Mouse (Mus musculus) cerebellum, adult 2 months (tissue): Measurements from ENCODE around the gene Asb14. TPM values are rescaled to one million over a fixed set of nuclear protein-coding genes. Genes with fewer than 3 reads are reported as not detected.
"Not testable (repeated sequence)": the region's sequence is repeated elsewhere in the genome, so short reads cannot be mapped to it uniquely, and the experiment has no call there.

Source experiments
- DNase-seq, 2 experiments: peaks; one replicate each; pipeline ENCODE4 v3.0.0; 2021
- H3K27ac ChIP-seq: fragments of 200-500 bp; 2 replicates; pipeline ENCODE4 v1.5.1; 2012; ENCODE audit warnings: low read length, control low read depth, inconsistent platforms; ENCODE audit not compliant: insufficient read depth
- H3K27me3 ChIP-seq: fragments of 200-500 bp; 2 replicates; pipeline ENCODE4 v1.6.1; 2012; ENCODE audit warnings: inconsistent platforms, mild to moderate bottlenecking, low read length, moderate library complexity; ENCODE audit not compliant: control insufficient read depth, insufficient read depth
- H3K4me1 ChIP-seq: fragments of 200-500 bp; 2 replicates; pipeline ENCODE4 v1.6.1; 2011; ENCODE audit warnings: low read length; ENCODE audit not compliant: control insufficient read depth, insufficient read depth
- H3K4me3 ChIP-seq: fragments of 200-500 bp; replicated peaks from 2 replicates; pipeline ENCODE3; 2011; ENCODE audit warnings: mild to moderate bottlenecking, low read depth, low read length, control low read depth; ENCODE audit not compliant: insufficient read depth
- CTCF ChIP-seq: fragments of 200-500 bp; IDR thresholded peaks from 2 replicates; pipeline ENCODE4 v1.5.1; 2011; ENCODE audit warnings: low read depth, mild to moderate bottlenecking, control low read depth, low read length, moderate library complexity, borderline replicate concordance; ENCODE audit not compliant: insufficient read depth
- POLR2A ChIP-seq: fragments of 200-500 bp; IDR thresholded peaks from 2 replicates; pipeline ENCODE4 v1.6.1; 2011; ENCODE audit warnings: low read length, control low read depth, borderline replicate concordance; ENCODE audit not compliant: insufficient read depth
- WGBS: fragments of 180-500 bp; shearing (Covaris S2); methylation state at CpG from one replicate; pipeline ENCODE4 v1.1.7; 2018; 5-methylcytosine and 5-hydroxymethylcytosine counted together
- polyA plus RNA-seq: library from polyadenylated mRNA; depleted of rRNA; stranded (reverse); fragments of >200 nt; gene quantifications from 2 replicates; pipeline ENCODE4 v1.2.3, GENCODE M21; 2012; rRNA removed

The Asb14 gene
- polyA plus RNA-seq, 1 experiment, result 0.13 TPM

DNA sequence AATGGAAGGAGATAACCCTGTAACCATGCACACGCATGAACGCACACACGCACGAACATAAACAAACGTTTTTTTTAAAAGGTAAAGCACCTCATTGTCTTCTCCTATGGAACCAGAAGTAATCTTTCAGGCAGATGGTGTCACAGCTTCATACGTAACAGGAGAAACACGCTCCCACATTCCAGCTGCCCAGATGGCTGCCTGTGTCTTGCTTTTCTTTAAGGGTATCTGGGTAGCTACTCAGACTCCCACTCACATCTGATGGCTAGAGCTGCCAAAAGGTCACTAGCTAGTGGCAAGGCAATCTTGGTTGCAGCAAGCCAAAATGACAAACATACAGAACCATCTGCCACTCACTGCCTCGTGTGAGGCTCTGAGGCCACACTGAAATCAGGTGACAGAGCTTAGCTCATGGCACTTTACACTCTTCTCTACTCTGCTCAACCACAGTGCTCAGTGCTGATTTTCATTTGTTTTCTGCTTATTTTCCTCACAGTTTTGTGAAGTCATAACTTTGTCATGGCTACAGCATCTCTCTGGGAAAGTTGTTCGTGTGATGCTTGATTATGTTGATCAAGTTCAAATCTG, 19.4 kb downstream of the Asb14 start:
- no peak overlapping the region for H3K27ac ChIP-seq
- H3K27me3 ChIP-seq, result no peaks in the 10 kb centered on the region
- WGBS, result 49% methylated on average over 9 of the region's 9 CpGs
- DNase-seq, result no peak
- peaks cover 3% of the 10 kb centered on the region; the same call in 1 of the 2 replicates for H3K4me1 ChIP-seq
- TF ChIP-seq CTCF (no peak), POLR2A (no peak)
- H3K4me3 ChIP-seq, result no peak overlapping the region

DNA sequence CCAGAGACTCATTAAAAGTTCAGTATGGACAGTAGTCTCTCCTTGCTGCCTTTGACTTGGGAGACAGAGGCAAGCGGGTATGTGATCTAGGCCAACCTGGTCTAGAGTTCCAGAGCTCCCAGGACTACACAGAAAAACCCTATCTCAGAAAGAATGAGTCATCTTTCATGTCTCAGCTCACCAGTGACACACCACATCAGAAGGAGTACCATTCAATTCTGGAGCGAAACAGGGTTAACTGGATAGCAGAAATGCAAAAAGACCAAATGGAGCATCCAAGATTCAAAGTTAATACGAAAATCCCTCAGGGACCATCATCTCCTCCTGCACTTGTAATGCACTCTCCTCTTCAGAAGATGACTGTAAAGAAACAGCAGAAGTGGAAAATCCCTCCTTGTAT, 25.0 kb downstream of the Asb14 start:
- Histone ChIP-seq H3K27ac (no peak overlapping the region), H3K27me3 (no peaks in the 10 kb centered on the region), H3K4me3 (no peak overlapping the region), H3K4me1 (no peaks in the 10 kb centered on the region)
- no peak for TF ChIP-seq CTCF
- TF ChIP-seq POLR2A, result no peak
- DNase-seq, result no peak
- 95% methylated on average over 3 of the region's 3 CpGs for WGBS

DNA sequence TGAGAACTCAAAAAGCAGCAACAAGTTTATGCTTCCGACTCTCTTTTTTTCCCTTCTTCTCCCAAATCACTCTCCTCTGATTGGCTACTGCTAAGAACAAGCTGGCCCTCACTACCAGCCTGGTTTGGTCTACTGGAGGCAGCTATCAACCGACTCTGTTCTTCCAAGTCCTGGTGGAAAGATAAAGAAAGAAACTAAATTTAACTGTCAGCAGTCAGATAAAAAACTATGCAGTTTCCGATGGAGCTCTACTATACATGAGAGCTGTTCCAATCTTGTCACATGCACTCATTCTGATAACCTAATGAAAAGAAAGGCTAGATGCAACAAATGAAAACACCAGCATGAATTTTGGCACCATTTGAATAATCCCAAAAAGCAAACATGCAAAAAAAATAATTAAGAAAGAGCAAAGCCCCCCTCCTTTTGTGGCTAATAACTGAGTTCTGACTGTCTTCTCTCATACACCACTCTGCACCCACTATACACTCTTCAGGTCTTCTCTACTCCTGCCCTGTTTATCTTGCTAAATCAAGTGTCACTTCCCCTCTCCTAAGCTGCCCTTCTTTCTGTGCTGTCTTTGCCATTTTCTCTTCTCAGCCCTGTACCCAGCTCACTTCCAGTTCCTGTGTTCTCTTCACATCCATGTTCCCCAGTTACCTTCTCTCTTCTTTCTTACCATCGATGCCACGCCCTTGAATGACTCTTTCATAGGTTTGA, 29.5 kb downstream of the Asb14 start:
- DNase-seq, result no peak
- no peak overlapping the region for H3K27ac ChIP-seq
- H3K27me3 ChIP-seq, result no peaks in the 10 kb centered on the region
- no peak overlapping the region for H3K4me3 ChIP-seq
- WGBS, result 86% methylated on average over 5 of the region's 5 CpGs
- TF ChIP-seq CTCF, result no peak
- no peak for TF ChIP-seq POLR2A
- H3K4me1 ChIP-seq, result no peaks in the 10 kb centered on the region

DNA sequence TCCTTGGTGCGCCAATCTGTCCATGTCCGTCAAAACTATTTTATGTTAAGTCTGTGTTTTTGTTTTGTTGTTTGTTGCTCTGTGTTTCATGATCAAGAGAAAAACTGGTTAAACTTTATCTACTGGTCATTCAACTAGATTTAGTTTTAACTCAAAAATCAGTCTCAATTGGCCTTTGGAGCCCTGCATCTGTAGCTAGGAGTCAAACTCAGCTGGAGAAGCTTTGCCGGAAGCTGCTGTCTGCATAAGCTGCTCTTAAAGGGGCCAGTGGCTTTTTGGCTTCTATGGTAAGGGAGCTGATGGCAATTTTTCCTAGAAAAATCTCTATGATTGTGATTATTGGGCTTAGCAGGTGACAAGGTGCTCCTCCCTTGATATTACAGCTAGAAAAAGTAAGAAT, 40.5 kb downstream of the Asb14 start:
- H3K27me3 ChIP-seq, result no peaks in the 10 kb centered on the region
- no peak overlapping the region for H3K27ac ChIP-seq
- TF ChIP-seq POLR2A (no peak), CTCF (no peak)
- no peak for DNase-seq
- H3K4me3 ChIP-seq, result no peak overlapping the region
- no peaks in the 10 kb centered on the region for H3K4me1 ChIP-seq
- WGBS, result 87% methylated on average over 3 of the region's 3 CpGs

DNA sequence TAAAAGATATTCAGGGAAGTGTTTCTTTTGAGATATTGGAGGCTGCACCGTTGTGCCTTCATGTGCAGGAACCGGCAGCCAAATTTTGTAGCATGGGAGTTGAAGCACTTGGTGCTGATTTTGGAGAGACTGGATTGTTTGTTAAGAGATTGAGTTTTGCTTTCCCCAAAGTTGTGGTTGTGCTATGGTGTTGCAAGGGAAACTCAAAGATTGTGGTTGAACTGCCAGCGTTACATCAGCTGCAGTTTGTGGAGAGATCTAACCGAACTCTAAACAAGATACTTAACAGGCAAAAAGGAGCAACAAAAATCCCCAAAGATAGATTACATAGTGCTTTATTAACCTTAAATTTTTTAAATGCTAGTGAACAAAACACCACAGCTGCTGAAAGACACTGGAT, 41.2 kb downstream of the Asb14 start:
- 94% methylated on average over 4 of the region's 4 CpGs for WGBS
- no peak overlapping the region for H3K4me3 ChIP-seq
- H3K27me3 ChIP-seq, result no peaks in the 10 kb centered on the region
- H3K27ac ChIP-seq, result no peak overlapping the region
- DNase-seq, result no peak
- no peak for TF ChIP-seq POLR2A
- TF ChIP-seq CTCF, result no peak
- no peaks in the 10 kb centered on the region for H3K4me1 ChIP-seq

DNA sequence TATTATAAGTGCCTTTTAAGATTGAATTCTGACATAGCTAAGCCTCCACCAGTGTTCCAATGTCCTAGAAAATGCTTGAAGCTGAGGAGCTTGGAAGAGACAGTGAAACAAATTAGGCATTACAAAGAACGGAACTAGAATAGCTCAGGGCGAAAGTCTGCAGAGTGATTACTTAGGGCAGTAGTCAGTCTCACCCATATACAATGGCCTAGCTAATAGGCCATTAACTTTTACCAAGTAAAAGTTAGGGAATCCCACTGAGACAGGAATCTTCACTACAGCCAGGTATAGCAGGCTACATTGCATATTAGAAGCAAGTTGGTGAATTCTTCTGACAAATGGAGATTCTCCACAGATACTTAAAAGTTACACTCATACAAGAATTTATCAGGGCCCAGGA, 61.8 kb downstream of the Asb14 start:
- DNase-seq, result not testable (repeated sequence)

DNA sequence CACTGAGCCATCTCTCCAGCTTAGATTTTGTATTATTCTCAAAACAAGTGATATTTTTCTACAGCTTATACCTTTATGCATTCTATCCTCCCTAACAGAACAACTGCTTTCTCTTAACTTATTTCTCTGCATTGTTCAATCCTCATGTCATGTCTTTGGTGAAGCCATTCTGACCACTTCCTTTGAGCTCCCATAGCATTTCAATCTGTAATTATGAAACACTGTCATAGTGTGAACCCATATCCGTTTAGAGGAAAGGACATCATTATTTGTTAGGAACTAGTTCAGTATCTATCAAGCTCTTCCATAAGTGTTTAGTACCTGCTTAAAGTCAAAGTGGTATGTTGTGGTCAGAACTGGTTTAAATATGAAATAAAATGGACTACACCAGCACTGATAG, 66.2 kb downstream of the Asb14 start:
- H3K27me3 ChIP-seq, result no peaks in the 10 kb centered on the region
- H3K4me3 ChIP-seq, result no peak overlapping the region
- H3K27ac ChIP-seq, result no peak overlapping the region
- 0 out of 2 replicates have a peak, but pooled peaks cover 2% of the 10 kb centered on the region for H3K4me1 ChIP-seq
- 82% methylated on average over 1 of the region's 1 CpGs for WGBS
- TF ChIP-seq POLR2A (no peak), CTCF (no peak)
- DNase-seq, result no peak

More for the DNA sequence above, 61.8 kb downstream of the Asb14 start:
- not testable (repeated sequence) for H3K4me1 ChIP-seq, H3K27me3 ChIP-seq, H3K27ac ChIP-seq, H3K4me3 ChIP-seq
- WGBS, result 60% methylated on average over 2 of the region's 2 CpGs

Other genes starting within 250 kb of the Asb14 start
- gene Pde12, start 224.7 kb upstream of the Asb14 start, polyA plus RNA-seq, result 5.3 and 5.4 TPM in 2 replicates
- gene Dnah12, start 201.3 kb upstream of the Asb14 start, polyA plus RNA-seq, result 0.08 and 0.16 TPM in 2 replicates
- gene Appl1, start 76.7 kb downstream of the Asb14 start, polyA plus RNA-seq, result 28.4 and 31.3 TPM in 2 replicates
- not detected in 2 replicates for gene Hesx1, start 99.9 kb downstream of the Asb14 start, polyA plus RNA-seq
- gene Il17rd, start 144.4 kb downstream of the Asb14 start, polyA plus RNA-seq, result 1.2 and 1.3 TPM in 2 replicates
- gene Arhgef3, start 220.3 kb downstream of the Asb14 start, polyA plus RNA-seq, result 54.5 and 54.8 TPM in 2 replicates